Mouse (Mus musculus): ENCODE data around the gene Gm49320. TPM values are rescaled to one million over a fixed set of nuclear protein-coding genes. Genes with fewer than 3 reads are reported as not detected.

Gm49320 gene
- polyA plus RNA-seq, 1 experiment from 2014 or later: 0.18 TPM

GRCm38 (mm10) chr8:4267627-4268026, 29.0 kb downstream of the Gm49320 start:
- Histone ChIP-seq H3K9me3 (replicated peaks) (no peaks in the 10 kb centered on the region), H3K4me2 (no peak overlapping the region), H3K36me3 (peaks cover 100% of the 10 kb centered on the region), H3K27me3 (replicated peaks) (no peaks in the 10 kb centered on the region), H3K4me3 (no peak overlapping the region), H3K4me1 (no peaks in the 10 kb centered on the region), H3K27ac (no peak overlapping the region), H3K9ac (no peak overlapping the region)
- 84% methylated on average over 15 of the region's 15 CpGs for WGBS (ENCODE audit: insufficient replicate concordance)
- peak; percentile 63; the same call in 1 of the 2 replicates for ATAC-seq

DNA sequence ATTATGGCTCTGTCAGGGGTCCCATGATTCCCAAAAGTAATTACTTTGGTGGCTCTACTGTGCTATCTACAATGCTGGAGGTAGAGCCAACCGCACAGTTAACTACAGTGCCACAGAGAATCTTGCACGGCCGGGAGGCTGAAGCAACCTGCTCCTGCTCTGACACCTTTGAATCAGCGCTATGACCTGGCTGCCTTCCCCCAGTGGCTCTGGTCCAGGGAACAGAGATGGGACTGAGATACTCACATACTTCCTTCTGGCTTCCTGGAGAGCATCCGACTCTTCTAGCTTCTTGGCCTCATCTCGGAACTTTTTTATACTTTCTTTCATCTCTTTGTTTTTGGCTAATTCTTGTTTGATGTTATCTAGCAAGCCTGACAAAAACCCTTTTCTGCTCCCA, 30.9 kb downstream of the Gm49320 start:
- no peak overlapping the region for H3K4me2 ChIP-seq
- H3K27ac ChIP-seq: no peak overlapping the region
- no peak overlapping the region for H3K4me3 ChIP-seq
- peaks cover 96% of the 10 kb centered on the region for H3K36me3 ChIP-seq
- no peak overlapping the region for H3K9ac ChIP-seq
- WGBS (ENCODE audit: insufficient replicate concordance): 85% methylated on average over 6 of the region's 6 CpGs
- no peaks in the 10 kb centered on the region for H3K27me3 ChIP-seq (replicated peaks)
- no peak for ATAC-seq
- peaks cover 13% of the 10 kb centered on the region for H3K4me1 ChIP-seq
- H3K9me3 ChIP-seq (replicated peaks): no peaks in the 10 kb centered on the region

- H3K36me3 ChIP-seq: peaks cover 37% of the 10 kb centered on the region
- H3K27ac ChIP-seq: peak within 1 kb of the TSS; percentile 70
- H3K9ac ChIP-seq: peak within 1 kb of the TSS; percentile 85
- no peaks in the 10 kb centered on the region for H3K9me3 ChIP-seq (replicated peaks)
- WGBS (ENCODE audit: insufficient replicate concordance): under 1% methylated on average over 39 of the region's 39 CpGs
- H3K4me2 ChIP-seq: peak within 1 kb of the TSS; percentile 86
- no peaks in the 10 kb centered on the region for H3K27me3 ChIP-seq (replicated peaks)
- peak within 1 kb of the TSS; percentile 88 for H3K4me3 ChIP-seq
- peak; percentile 96 for ATAC-seq
- H3K4me1 ChIP-seq: peaks cover 28% of the 10 kb centered on the region
Observed at GRCm38 (mm10) chr8:4275275-4276110, 36.8 kb downstream of the Gm49320 start, which contains the start of gene Timm44. Gene Timm44 (minus strand): TSS chr8:4275913.

DNA sequence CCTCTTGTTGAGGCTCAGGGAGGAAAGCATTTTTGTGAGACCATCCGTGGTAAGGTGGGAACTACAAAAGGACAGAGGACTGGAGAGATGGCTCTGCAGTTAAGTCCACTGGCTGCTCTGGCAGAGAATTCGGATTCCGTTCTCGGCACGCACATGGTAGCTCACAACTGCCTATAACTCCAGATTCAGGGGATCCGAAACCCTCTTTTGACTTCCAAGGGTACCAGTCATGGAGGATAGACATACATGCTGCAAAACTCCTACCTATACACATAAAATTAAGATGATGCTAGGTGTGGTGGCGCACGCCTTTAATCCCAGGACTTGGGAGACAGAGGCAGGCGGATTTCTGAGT, 37.4 kb downstream of the Gm49320 start:
- Histone ChIP-seq H3K4me1 (peaks cover 28% of the 10 kb centered on the region), H3K9ac (peak overlapping the region; percentile 85), H3K27me3 (replicated peaks) (no peaks in the 10 kb centered on the region), H3K4me2 (peak overlapping the region; percentile 86), H3K27ac (peak overlapping the region; percentile 70), H3K36me3 (peaks cover 31% of the 10 kb centered on the region), H3K9me3 (replicated peaks) (no peaks in the 10 kb centered on the region), H3K4me3 (peak overlapping the region; percentile 88)
- ATAC-seq: peak; percentile 62; the same call in 1 of the 2 replicates
- 21% methylated on average over 9 of the region's 9 CpGs for WGBS (ENCODE audit: insufficient replicate concordance)

GRCm38 (mm10) chr8:4292738-4293137, 54.1 kb downstream of the Gm49320 start:
- peaks cover 98% of the 10 kb centered on the region for H3K36me3 ChIP-seq
- H3K4me2 ChIP-seq: no peak overlapping the region
- H3K9ac ChIP-seq: no peak overlapping the region
- no peak overlapping the region for H3K4me3 ChIP-seq
- ATAC-seq: no peak
- H3K4me1 ChIP-seq: no peaks in the 10 kb centered on the region
- no peak overlapping the region for H3K27ac ChIP-seq
- WGBS (ENCODE audit: insufficient replicate concordance): 84% methylated on average over 5 of the region's 5 CpGs
- H3K27me3 ChIP-seq (replicated peaks): no peaks in the 10 kb centered on the region
- no peaks in the 10 kb centered on the region for H3K9me3 ChIP-seq (replicated peaks)

GRCm38 (mm10) chr8:4297822-4298221, 59.2 kb downstream of the Gm49320 start:
- no peaks in the 10 kb centered on the region for H3K9me3 ChIP-seq (replicated peaks)
- no peak overlapping the region for H3K4me2 ChIP-seq
- 63% methylated on average over 4 of the region's 4 CpGs for WGBS (ENCODE audit: insufficient replicate concordance)
- peaks cover 98% of the 10 kb centered on the region for H3K36me3 ChIP-seq
- H3K27me3 ChIP-seq (replicated peaks): no peaks in the 10 kb centered on the region
- ATAC-seq: no peak
- H3K27ac ChIP-seq: no peak overlapping the region
- no peak overlapping the region for H3K9ac ChIP-seq
- no peak overlapping the region for H3K4me3 ChIP-seq
- no peaks in the 10 kb centered on the region for H3K4me1 ChIP-seq

Other genes with a start within 250 kb of the Gm49320 start
- not detected in 2 replicates for gene Cd209f, start 133.0 kb upstream of the Gm49320 start, polyA plus RNA-seq (2016; fragmentation: Nextera tagmentation; extraction: Ambion mirVana)
- gene Cd209g, start 104.8 kb upstream of the Gm49320 start, polyA plus RNA-seq (2016; fragmentation: Nextera tagmentation; extraction: Ambion mirVana): not detected in 2 replicates
- gene Evi5l, start 72.3 kb upstream of the Gm49320 start, polyA plus RNA-seq (2016; fragmentation: Nextera tagmentation; extraction: Ambion mirVana): 8.0 and 8.6 TPM in 2 replicates
- 0.25 and 0.43 TPM in 2 replicates for gene Prr36, start 21.4 kb upstream of the Gm49320 start, polyA plus RNA-seq (2016; fragmentation: Nextera tagmentation; extraction: Ambion mirVana)
- gene Lrrc8e, start 12.0 kb upstream of the Gm49320 start, polyA plus RNA-seq (2016; fragmentation: Nextera tagmentation; extraction: Ambion mirVana): 0.18 and 0.37 TPM in 2 replicates
- 18.0 and 21.1 TPM in 2 replicates for gene Map2k7, start 125 bp upstream of the Gm49320 start, polyA plus RNA-seq (2016; fragmentation: Nextera tagmentation; extraction: Ambion mirVana)
- 1.3 and 1.4 TPM in 2 replicates for gene Tgfbr3l, start 9.3 kb downstream of the Gm49320 start, polyA plus RNA-seq (2016; fragmentation: Nextera tagmentation; extraction: Ambion mirVana)
- 26.3 and 27.2 TPM in 2 replicates for gene Snapc2, start 14.2 kb downstream of the Gm49320 start, polyA plus RNA-seq (2016; fragmentation: Nextera tagmentation; extraction: Ambion mirVana)
- gene Ctxn1, start 20.4 kb downstream of the Gm49320 start, polyA plus RNA-seq (2016; fragmentation: Nextera tagmentation; extraction: Ambion mirVana): 5.5 and 7.1 TPM in 2 replicates
- 53.0 and 54.4 TPM in 2 replicates for gene Timm44, start 37.0 kb downstream of the Gm49320 start, polyA plus RNA-seq (2016; fragmentation: Nextera tagmentation; extraction: Ambion mirVana)
- 9.6 and 10.9 TPM in 2 replicates for gene Ccl25, start 86.3 kb downstream of the Gm49320 start, polyA plus RNA-seq (2016; fragmentation: Nextera tagmentation; extraction: Ambion mirVana)
- gene Elavl1, start 86.5 kb downstream of the Gm49320 start, polyA plus RNA-seq (2016; fragmentation: Nextera tagmentation; extraction: Ambion mirVana): 211 and 215 TPM in 2 replicates

Data from liver, embryonic 12.5 days (tissue).